Comparison of ENCODE assay signal across 8 mouse cellular contexts in the genomic region with DNA sequence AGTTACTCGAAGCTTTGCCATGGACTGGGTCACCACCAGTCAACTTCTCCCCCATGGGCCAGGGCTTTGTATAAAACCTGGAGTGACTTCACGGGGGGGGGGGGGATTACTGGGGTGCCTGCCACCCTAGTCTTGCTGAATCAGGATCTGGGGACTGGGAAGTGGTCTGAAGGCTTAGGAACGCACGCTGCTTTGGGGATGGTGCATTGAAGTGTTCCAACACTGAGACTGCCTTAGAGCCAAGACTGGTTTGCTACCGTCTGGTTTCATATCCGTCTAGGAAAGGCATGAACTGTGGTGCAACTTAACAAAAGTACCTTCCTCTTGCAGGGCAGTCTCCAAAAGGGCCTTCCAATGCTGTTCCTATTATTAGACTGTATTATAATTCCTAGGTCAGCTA. TPM values are rescaled to one million over a fixed set of nuclear protein-coding genes. Genes with fewer than 3 reads are reported as not detected.
DNase-seq lines count a peak whose midpoint lies in the region; ATAC-seq and TF ChIP-seq lines count a peak whose summit lies in the region.

No protein-coding gene starts in this region.

- DNase-seq in frontal cortex, postnatal 10 days (ENCODE audit: low spot score in 2 of 2), result no peak
- no peak for DNase-seq in lung, embryonic 14.5 days
- no peak for DNase-seq in lung, postnatal 36 days
- no peak for DNase-seq in liver, embryonic 13.5 days
- no peak for DNase-seq in stomach, postnatal 0 days (ENCODE audit: low spot score)
- DNase-seq in adrenal gland, adult 8-10 months, result no peak
- no peak for DNase-seq in adrenal gland, postnatal 14 days

- H3K4me3 ChIP-seq in lung, embryonic 14.5 days (ENCODE audit: low read depth, low read length), result peak overlapping the region; percentile 67; the same call in 1 of the 2 replicates
- peak overlapping the region; percentile 77; the same call in 1 of the 2 replicates for H3K4me3 ChIP-seq in liver, embryonic 13.5 days (replicated peaks)
- H3K4me3 ChIP-seq in stomach, postnatal 0 days (ENCODE audit: low read depth, low read length), result no peak overlapping the region

- 38% methylated on average over 6 of the region's 6 CpGs for WGBS in lung, embryonic 14.5 days
- whole genome bisulfite sequencing in liver, embryonic 13.5 days (ENCODE audit: insufficient replicate concordance), result 47% methylated on average over 6 of the region's 6 CpGs
- 41% methylated on average over 6 of the region's 6 CpGs for WGBS in stomach, postnatal 0 days

- ATAC-seq in frontal cortex, adult (ENCODE audit: low TSS enrichment), result peak; percentile 7; the same call in 1 of the 2 replicates
- no peak for ATAC-seq in lung, embryonic 14.5 days (ENCODE audit: insufficient read depth)
- no peak for ATAC-seq in liver, embryonic 13.5 days (ENCODE audit: low read depth)
- ATAC-seq in stomach, postnatal 0 days (ENCODE audit: low FRiP score, low TSS enrichment), result no peak

- H3K27me3 ChIP-seq in lung, embryonic 14.5 days (ENCODE audit: insufficient read depth, low read length), result no peaks in the 10 kb centered on the region
- no peaks in the 10 kb centered on the region for H3K27me3 ChIP-seq in liver, embryonic 13.5 days
- no peaks in the 10 kb centered on the region for H3K27me3 ChIP-seq in stomach, postnatal 0 days (ENCODE audit: control insufficient read depth, insufficient read depth, low read length)

- H3K36me3 ChIP-seq in lung, embryonic 14.5 days (ENCODE audit: insufficient read depth), result peaks cover 43% of the 10 kb centered on the region
- peaks cover 37% of the 10 kb centered on the region for H3K36me3 ChIP-seq in liver, embryonic 13.5 days
- H3K36me3 ChIP-seq in stomach, postnatal 0 days (ENCODE audit: control insufficient read depth, insufficient read depth, low read length), result peaks cover 17% of the 10 kb centered on the region

- H3K9ac ChIP-seq in lung, embryonic 14.5 days, result peak overlapping the region; percentile 82; the same call in 1 of the 2 replicates
- H3K9ac ChIP-seq in liver, embryonic 13.5 days, result no peak overlapping the region
- no peak overlapping the region for H3K9ac ChIP-seq in stomach, postnatal 0 days (ENCODE audit: low read length)

- no peaks in the 10 kb centered on the region for H3K4me1 ChIP-seq in lung, embryonic 14.5 days (ENCODE audit: insufficient read depth)
- H3K4me1 ChIP-seq in liver, embryonic 13.5 days (replicated peaks), result peaks cover 24% of the 10 kb centered on the region
- H3K4me1 ChIP-seq in stomach, postnatal 0 days (replicated peaks; ENCODE audit: control insufficient read depth, insufficient read depth), result no peaks in the 10 kb centered on the region; the same call in 1 of the 2 replicates

- H3K9me3 ChIP-seq in lung, embryonic 14.5 days (ENCODE audit: low read depth, low read length), result no peaks in the 10 kb centered on the region
- H3K9me3 ChIP-seq in liver, embryonic 13.5 days (replicated peaks), result no peaks in the 10 kb centered on the region
- H3K9me3 ChIP-seq in stomach, postnatal 0 days (ENCODE audit: control insufficient read depth, low read length), result no peaks in the 10 kb centered on the region

- no peak overlapping the region for H3K27ac ChIP-seq in lung, embryonic 14.5 days (ENCODE audit: low read depth)
- H3K27ac ChIP-seq in liver, embryonic 13.5 days, result no peak overlapping the region
- H3K27ac ChIP-seq in stomach, postnatal 0 days (replicated peaks), result no peak overlapping the region

- no peak for TF ChIP-seq CTCF in lung, embryonic 14.5 days (IDR thresholded peaks at IDR 0.05; ENCODE audit: low read depth)
- TF ChIP-seq CTCF in stomach, postnatal 0 days (IDR thresholded peaks at IDR 0.05; ENCODE audit: low read depth), result no peak

- TF ChIP-seq EP300 in stomach, postnatal 0 days (optimal IDR thresholded peaks at IDR 0.05), result no peak

- H3K4me2 ChIP-seq in lung, embryonic 14.5 days, result peak overlapping the region; percentile 87
- H3K4me2 ChIP-seq in liver, embryonic 13.5 days, result peak overlapping the region; percentile 83
- 0 out of 2 replicates have a peak overlapping the region, but pooled peaks have one; percentile 69 for H3K4me2 ChIP-seq in stomach, postnatal 0 days (replicated peaks; ENCODE audit: low read depth)

RNA-seq across cellular contexts. Expression of a gene that starts 1.4 kb away (rescaled TPM):
- 77.4 and 85.6 TPM in 2 replicates for polyA plus RNA-seq in lung, embryonic 14.5 days (2014; fragmentation: Nextera tagmentation; extraction: Ambion mirVana)
- polyA plus RNA-seq in liver, embryonic 13.5 days (2015; fragmentation: Nextera tagmentation; extraction: Ambion mirVana), result 57.3 and 64.9 TPM in 2 replicates
- polyA plus RNA-seq in stomach, postnatal 0 days (2015; fragmentation: Nextera tagmentation; extraction: Ambion mirVana), result 131 and 136 TPM in 2 replicates
- 10 to 100 TPM; 35.3 to 40.9 (median 38.1) TPM for total RNA-seq in adrenal gland, adult 8-10 months (2022)
- total RNA-seq in adrenal gland, postnatal 14 days (2021), result 30.7 and 37.6 TPM in 2 replicates

RNA-seq across cellular contexts. Expression of a gene that starts 10.9 kb away (rescaled TPM):
- polyA plus RNA-seq in lung, embryonic 14.5 days (2014; fragmentation: Nextera tagmentation; extraction: Ambion mirVana), result 0.16 and 0.17 TPM in 2 replicates
- polyA plus RNA-seq in liver, embryonic 13.5 days (2015; fragmentation: Nextera tagmentation; extraction: Ambion mirVana), result 0.10 and 0.13 TPM in 2 replicates
- 0.07 and 0.12 TPM in 2 replicates for polyA plus RNA-seq in stomach, postnatal 0 days (2015; fragmentation: Nextera tagmentation; extraction: Ambion mirVana)
- total RNA-seq in adrenal gland, adult 8-10 months (2022), result under 1 TPM in 1 of 4 experiments, not detected in 3; 0.40 TPM
- not detected in 2 replicates for total RNA-seq in adrenal gland, postnatal 14 days (2021)

RNA-seq across cellular contexts. Expression of a gene that starts 19.2 kb away (rescaled TPM):
- 56.6 and 61.2 TPM in 2 replicates for polyA plus RNA-seq in lung, embryonic 14.5 days (2014; fragmentation: Nextera tagmentation; extraction: Ambion mirVana)
- polyA plus RNA-seq in liver, embryonic 13.5 days (2015; fragmentation: Nextera tagmentation; extraction: Ambion mirVana), result 44.2 and 51.1 TPM in 2 replicates
- 32.6 and 44.7 TPM in 2 replicates for polyA plus RNA-seq in stomach, postnatal 0 days (2015; fragmentation: Nextera tagmentation; extraction: Ambion mirVana)
- 10 to 100 TPM; 43.0 to 49.1 (median 44.5) TPM for total RNA-seq in adrenal gland, adult 8-10 months (2022)
- total RNA-seq in adrenal gland, postnatal 14 days (2021), result 45.6 and 52.3 TPM in 2 replicates

RNA-seq across cellular contexts. Expression of a gene that starts 19.2 kb away (rescaled TPM):
- 57.6 and 59.3 TPM in 2 replicates for polyA plus RNA-seq in lung, embryonic 14.5 days (2014; fragmentation: Nextera tagmentation; extraction: Ambion mirVana)
- polyA plus RNA-seq in liver, embryonic 13.5 days (2015; fragmentation: Nextera tagmentation; extraction: Ambion mirVana), result 38.8 and 39.2 TPM in 2 replicates
- 37.8 and 40.6 TPM in 2 replicates for polyA plus RNA-seq in stomach, postnatal 0 days (2015; fragmentation: Nextera tagmentation; extraction: Ambion mirVana)
- total RNA-seq in adrenal gland, adult 8-10 months (2022), result 10 to 100 TPM; 39.9 to 51.8 (median 49.1) TPM
- 41.8 and 45.7 TPM in 2 replicates for total RNA-seq in adrenal gland, postnatal 14 days (2021)

RNA-seq across cellular contexts. Expression of a gene that starts 35.3 kb away (rescaled TPM):
- 8.4 and 9.2 TPM in 2 replicates for polyA plus RNA-seq in lung, embryonic 14.5 days (2014; fragmentation: Nextera tagmentation; extraction: Ambion mirVana)
- 9.4 and 11.5 TPM in 2 replicates for polyA plus RNA-seq in liver, embryonic 13.5 days (2015; fragmentation: Nextera tagmentation; extraction: Ambion mirVana)
- 7.6 and 12.4 TPM in 2 replicates for polyA plus RNA-seq in stomach, postnatal 0 days (2015; fragmentation: Nextera tagmentation; extraction: Ambion mirVana)
- total RNA-seq in adrenal gland, adult 8-10 months (2022), result 10 to 100 TPM; 30.4 to 39.7 (median 35.0) TPM
- 20.6 and 23.3 TPM in 2 replicates for total RNA-seq in adrenal gland, postnatal 14 days (2021)
